Mouse (Mus musculus) fibroblast of lung, adult 2 months (primary cell): ENCODE measurements around the gene Igsf21.

Source experiments
- DNase-seq: peaks from one replicate; pipeline ENCODE4 v3.0.0-alpha.2; 2011; ENCODE audit warnings: low read depth

The Igsf21 gene

GRCm38 (mm10) chr4:140246180-140247005 is at the start of gene Igsf21:
Gene Igsf21 (minus strand): TSS chr4:140246784.
- DNase-seq: no peak

- DNase-seq: no peak
These were observed 39.2 kb upstream of the Igsf21 start for GRCm38 (mm10) chr4:140285726-140286316.

- no peak for DNase-seq
These were observed 36.8 kb upstream of the Igsf21 start for GRCm38 (mm10) chr4:140283398-140283797.

- DNase-seq: no peak
These were observed 31.7 kb upstream of the Igsf21 start for GRCm38 (mm10) chr4:140278269-140278668.

GRCm38 (mm10) chr4:140271913-140272312 is 25.3 kb upstream of the Igsf21 start:
- no peak for DNase-seq

GRCm38 (mm10) chr4:140270451-140270850 is 23.9 kb upstream of the Igsf21 start:
- DNase-seq: no peak

- no peak for DNase-seq
These were observed 22.7 kb upstream of the Igsf21 start for GRCm38 (mm10) chr4:140269184-140269840.

GRCm38 (mm10) chr4:140267835-140268234 is 21.3 kb upstream of the Igsf21 start:
- DNase-seq: no peak

GRCm38 (mm10) chr4:140267086-140267485 is 20.5 kb upstream of the Igsf21 start:
- DNase-seq: no peak

GRCm38 (mm10) chr4:140258968-140259367 is 12.4 kb upstream of the Igsf21 start:
- no peak for DNase-seq

GRCm38 (mm10) chr4:140252369-140252768 is 5.8 kb upstream of the Igsf21 start:
- no peak for DNase-seq

GRCm38 (mm10) chr4:140249011-140249744 is 2.6 kb upstream of the Igsf21 start:
- DNase-seq: no peak

GRCm38 (mm10) chr4:140248396-140248795 is 1.8 kb upstream of the Igsf21 start:
- no peak for DNase-seq

GRCm38 (mm10) chr4:140247006-140248003 is 721 bp upstream of the Igsf21 start:
- no peak for DNase-seq

GRCm38 (mm10) chr4:140245286-140246179 is 1.1 kb downstream of the Igsf21 start:
- no peak for DNase-seq

GRCm38 (mm10) chr4:140244835-140245234 is 1.7 kb downstream of the Igsf21 start:
- DNase-seq: no peak

GRCm38 (mm10) chr4:140244161-140244813 is 2.3 kb downstream of the Igsf21 start:
- no peak for DNase-seq

GRCm38 (mm10) chr4:140243231-140243630 is 3.4 kb downstream of the Igsf21 start:
- DNase-seq: no peak

- no peak for DNase-seq
These were observed 4.3 kb downstream of the Igsf21 start for GRCm38 (mm10) chr4:140242291-140242690.
